Mouse (Mus musculus): ENCODE data around the gene Pank3. TPM values are rescaled to one million over a fixed set of nuclear protein-coding genes. Genes with fewer than 3 reads are reported as not detected.

The Pank3 gene
- polyA plus RNA-seq, 1 experiment from 2014 or later: 39.6 TPM

MicroRNAs within 50 kb of the gene (microRNA counts, 519-probe panel; counts per million panel counts)
- microRNA mmu-miR-103: 5,422 counts per million, percentile 89 among the panel's probes with 10 or more counts

Small RNAs within 50 kb of the gene (microRNA-seq; reads per million reads assigned to microRNA genes)
- 9.5 reads per million, percentile 20 among the genes with 10 or more reads in this experiment for gene Mir103-1

Other genes with a start within 250 kb of the Pank3 start
- gene Fbll1, start 29.4 kb downstream of the Pank3 start, polyA plus RNA-seq (2015; fragmentation: Nextera tagmentation; extraction: Ambion mirVana): 0.58 and 0.69 TPM in 2 replicates
- 82.3 and 82.7 TPM in 2 replicates for gene Rars, start 65.0 kb downstream of the Pank3 start, polyA plus RNA-seq (2015; fragmentation: Nextera tagmentation; extraction: Ambion mirVana)
- 16.1 and 18.8 TPM in 2 replicates for gene Wwc1, start 211.0 kb downstream of the Pank3 start, polyA plus RNA-seq (2015; fragmentation: Nextera tagmentation; extraction: Ambion mirVana)